Mouse (Mus musculus) lung, postnatal 4 days (tissue): ENCODE measurements around the gene Nlrp5.
"Not testable (repeated sequence)": the region's sequence is repeated elsewhere in the genome, so short reads cannot be mapped to it uniquely, and the experiment has no call there.

Experiments used
- DNase-seq, 2 experiments: peaks; one replicate each; pipeline ENCODE4 v3.0.0; 2021

Gene Nlrp5

GRCm38 (mm10) chr7:23385589-23385988, at the start of gene Nlrp5:
TSS of gene Nlrp5 (plus strand) at chr7:23385889.
- DNase-seq, result no peak

- not testable (repeated sequence) for DNase-seq
These were observed 27.4 kb upstream of the Nlrp5 start for GRCm38 (mm10) chr7:23358311-23358710.

- not testable (repeated sequence) for DNase-seq
These were observed 84.5 kb downstream of the Nlrp5 start for GRCm38 (mm10) chr7:23470201-23470600.

DNA sequence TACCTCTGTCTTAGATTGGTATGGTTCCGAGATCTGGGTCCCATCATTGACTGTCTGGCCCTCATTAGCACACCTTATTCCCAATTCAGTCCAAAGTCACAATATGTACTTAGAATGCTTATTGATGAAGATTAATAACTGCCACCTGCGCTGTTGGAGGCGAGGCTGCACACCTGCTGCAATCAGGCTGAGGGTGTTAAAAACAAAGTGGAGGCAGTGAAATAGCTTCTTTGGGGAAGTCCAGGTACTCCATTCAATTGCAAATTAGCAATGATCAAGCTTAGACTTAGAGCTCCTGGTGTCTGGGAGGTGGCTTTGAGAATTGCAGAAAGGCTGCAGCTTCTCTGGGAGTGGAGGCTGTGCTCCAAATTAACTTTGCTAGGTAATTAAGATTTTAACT, 85.1 kb downstream of the Nlrp5 start:
- not testable (repeated sequence) for DNase-seq

GRCm38 (mm10) chr7:23472886-23473285, 87.2 kb downstream of the Nlrp5 start:
- DNase-seq, result not testable (repeated sequence)
